Mouse (Mus musculus): ENCODE data around the gene Ddx10. TPM values are rescaled to one million over a fixed set of nuclear protein-coding genes. Genes with fewer than 3 reads are reported as not detected.
"Not testable (repeated sequence)": the region's sequence is repeated elsewhere in the genome, so short reads cannot be mapped to it uniquely, and the experiment has no call there.

The Ddx10 gene
- polyA plus RNA-seq, 1 experiment from 2014 or later, result 31.0 TPM

- no peak overlapping the region for H3K4me2 ChIP-seq (replicated peaks)
- no peak overlapping the region for H3K9ac ChIP-seq
- no peaks in the 10 kb centered on the region for H3K27me3 ChIP-seq
- no peak for ATAC-seq (ENCODE audit: insufficient number of reproducible peaks, insufficient read depth, low FRiP score, low TSS enrichment)
- H3K27ac ChIP-seq, result no peak overlapping the region
- no peaks in the 10 kb centered on the region for H3K36me3 ChIP-seq
- WGBS, result 81% methylated on average over 2 of the region's 2 CpGs
- H3K9me3 ChIP-seq, result no peaks in the 10 kb centered on the region
- H3K4me1 ChIP-seq, result no peaks in the 10 kb centered on the region
- H3K4me3 ChIP-seq, result no peak overlapping the region
Observed at GRCm38 (mm10) chr9:53143508-53143907, 104.3 kb downstream of the Ddx10 start.

DNA sequence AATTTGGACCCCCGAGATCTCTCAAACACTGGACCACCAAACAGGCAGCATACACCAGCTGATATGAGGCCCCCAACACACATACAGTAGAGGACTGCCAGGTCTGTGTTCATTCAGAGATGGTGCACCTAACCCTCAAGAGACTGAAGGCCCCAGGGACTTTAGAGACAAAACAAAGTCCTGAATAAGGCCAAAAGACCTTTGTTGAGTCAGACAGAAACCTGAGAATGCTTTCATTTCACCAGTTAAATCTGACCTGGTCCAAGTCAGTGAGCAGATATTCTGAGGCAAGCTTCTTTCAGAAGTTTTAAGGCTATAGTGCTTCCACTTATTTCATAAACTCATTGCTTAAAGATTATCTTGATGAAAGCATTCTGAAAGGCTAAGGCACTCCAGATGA lies 105.4 kb downstream of the Ddx10 start:
- H3K27me3 ChIP-seq; ATAC-seq (ENCODE audit: insufficient number of reproducible peaks, insufficient read depth, low FRiP score, low TSS enrichment); H3K36me3 ChIP-seq; H3K4me2 ChIP-seq (replicated peaks); H3K4me3 ChIP-seq; H3K4me1 ChIP-seq; H3K9ac ChIP-seq; H3K9me3 ChIP-seq; H3K27ac ChIP-seq: not testable (repeated sequence)
- WGBS, result 80% methylated on average over 1 of the region's 1 CpGs

DNA sequence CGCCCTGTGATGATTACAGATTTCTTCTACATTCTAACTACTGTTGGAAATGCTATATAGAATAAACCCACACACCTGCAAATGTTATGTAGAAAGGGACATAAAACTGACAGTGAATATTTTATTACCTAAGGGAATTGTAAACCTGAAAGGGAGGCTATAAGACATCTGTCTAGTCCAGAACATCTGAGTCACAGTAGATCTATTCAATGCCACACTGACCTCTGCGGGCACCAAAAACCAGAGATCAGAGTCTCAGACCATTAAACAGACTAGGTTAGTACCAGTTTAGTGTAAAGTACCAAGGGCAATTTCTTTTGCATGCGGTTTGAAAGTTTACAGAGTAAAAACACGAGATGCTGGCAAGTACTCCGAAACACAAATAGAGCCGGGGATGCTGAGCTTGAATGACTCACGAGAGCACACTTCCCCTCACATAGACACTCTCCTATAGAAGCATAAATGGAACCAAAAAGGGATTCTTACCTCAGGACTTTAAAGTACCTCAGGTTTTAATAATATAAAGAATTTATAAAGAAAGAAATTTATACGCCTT lies 107.2 kb downstream of the Ddx10 start:
- Histone ChIP-seq H3K4me3 (no peak overlapping the region), H3K4me1 (no peaks in the 10 kb centered on the region), H3K27ac (no peak overlapping the region), H3K9me3 (no peaks in the 10 kb centered on the region), H3K4me2 (replicated peaks) (no peak overlapping the region), H3K36me3 (no peaks in the 10 kb centered on the region), H3K9ac (no peak overlapping the region), H3K27me3 (no peaks in the 10 kb centered on the region)
- no peak for ATAC-seq (ENCODE audit: insufficient number of reproducible peaks, insufficient read depth, low FRiP score, low TSS enrichment)
- WGBS, result 89% methylated on average over 8 of the region's 8 CpGs

- Histone ChIP-seq H3K36me3 (no peaks in the 10 kb centered on the region), H3K4me3 (no peak overlapping the region), H3K27ac (no peak overlapping the region), H3K27me3 (no peaks in the 10 kb centered on the region), H3K9me3 (no peaks in the 10 kb centered on the region), H3K4me1 (no peaks in the 10 kb centered on the region), H3K4me2 (replicated peaks) (no peak overlapping the region), H3K9ac (no peak overlapping the region)
- 89% methylated on average over 1 of the region's 1 CpGs for WGBS
- ATAC-seq (ENCODE audit: insufficient number of reproducible peaks, insufficient read depth, low FRiP score, low TSS enrichment), result no peak
Observed at GRCm38 (mm10) chr9:53132826-53133225, 115.0 kb downstream of the Ddx10 start.

DNA sequence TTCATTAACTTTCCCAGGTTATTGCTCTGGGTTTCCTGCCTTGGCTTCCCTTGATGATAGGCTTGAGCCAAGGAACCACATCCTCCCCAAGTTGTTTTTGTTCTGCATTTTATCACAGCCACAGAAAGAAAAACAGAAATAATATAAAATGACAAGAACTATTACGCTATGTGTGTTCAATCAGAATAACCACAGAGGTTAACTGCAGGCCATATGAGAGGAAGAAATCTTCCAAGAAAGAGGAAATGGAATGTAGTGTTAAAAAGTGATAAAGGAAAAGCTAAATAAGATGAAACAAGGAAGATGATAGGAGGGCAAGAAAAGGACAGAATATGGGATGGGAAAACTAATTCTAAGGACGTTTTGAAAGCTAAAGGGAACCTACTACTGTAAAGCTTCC lies 117.4 kb downstream of the Ddx10 start:
- no peaks in the 10 kb centered on the region for H3K4me1 ChIP-seq
- no peak overlapping the region for H3K4me3 ChIP-seq
- H3K27ac ChIP-seq, result no peak overlapping the region
- H3K9me3 ChIP-seq, result no peaks in the 10 kb centered on the region
- no peaks in the 10 kb centered on the region for H3K27me3 ChIP-seq
- ATAC-seq (ENCODE audit: insufficient number of reproducible peaks, insufficient read depth, low FRiP score, low TSS enrichment), result no peak
- WGBS, result 76% methylated on average over 2 of the region's 2 CpGs
- H3K4me2 ChIP-seq (replicated peaks), result no peak overlapping the region
- no peak overlapping the region for H3K9ac ChIP-seq
- H3K36me3 ChIP-seq, result no peaks in the 10 kb centered on the region

GRCm38 (mm10) chr9:53101103-53101502 lies 146.8 kb downstream of the Ddx10 start:
- Histone ChIP-seq H3K9me3 (no peaks in the 10 kb centered on the region), H3K4me1 (no peaks in the 10 kb centered on the region), H3K27me3 (no peaks in the 10 kb centered on the region), H3K4me3 (no peak overlapping the region), H3K9ac (no peak overlapping the region), H3K36me3 (no peaks in the 10 kb centered on the region), H3K4me2 (replicated peaks) (no peak overlapping the region), H3K27ac (no peak overlapping the region)
- 82% methylated on average over 1 of the region's 1 CpGs for WGBS
- ATAC-seq (ENCODE audit: insufficient number of reproducible peaks, insufficient read depth, low FRiP score, low TSS enrichment), result no peak

- Histone ChIP-seq H3K36me3 (no peaks in the 10 kb centered on the region), H3K4me3 (no peak overlapping the region), H3K4me2 (replicated peaks) (no peak overlapping the region), H3K4me1 (no peaks in the 10 kb centered on the region), H3K9me3 (no peaks in the 10 kb centered on the region), H3K9ac (no peak overlapping the region), H3K27ac (no peak overlapping the region), H3K27me3 (no peaks in the 10 kb centered on the region)
- WGBS, result 83% methylated on average over 5 of the region's 5 CpGs
- no peak for ATAC-seq (ENCODE audit: insufficient number of reproducible peaks, insufficient read depth, low FRiP score, low TSS enrichment)
Observed at GRCm38 (mm10) chr9:53095319-53096165, 152.3 kb downstream of the Ddx10 start.

DNA sequence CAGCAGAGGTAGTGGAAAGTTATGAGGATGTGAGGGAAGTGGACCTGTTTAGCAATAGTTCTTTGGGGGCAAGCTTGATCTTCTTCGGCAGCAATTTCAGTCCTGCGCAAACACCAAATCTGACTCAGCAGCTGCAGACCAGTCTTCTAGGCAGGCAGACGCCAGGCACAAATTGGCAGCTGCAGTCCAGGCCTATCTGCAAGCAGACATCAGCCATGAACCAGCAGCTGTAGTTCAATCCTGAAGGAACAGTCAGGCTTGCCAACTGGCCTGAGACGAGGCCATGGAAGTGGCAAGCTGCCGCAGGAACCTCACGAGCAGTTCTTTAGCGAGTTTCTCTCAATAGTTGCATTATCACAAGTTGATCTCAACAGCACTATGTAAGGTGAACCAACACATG lies 153.3 kb downstream of the Ddx10 start:
- no peak overlapping the region for H3K9ac ChIP-seq
- no peak overlapping the region for H3K4me2 ChIP-seq (replicated peaks)
- no peak for ATAC-seq (ENCODE audit: insufficient number of reproducible peaks, insufficient read depth, low FRiP score, low TSS enrichment)
- 89% methylated on average over 7 of the region's 7 CpGs for WGBS
- no peaks in the 10 kb centered on the region for H3K36me3 ChIP-seq
- H3K27ac ChIP-seq, result no peak overlapping the region
- H3K4me3 ChIP-seq, result no peak overlapping the region
- no peaks in the 10 kb centered on the region for H3K4me1 ChIP-seq
- H3K9me3 ChIP-seq, result no peaks in the 10 kb centered on the region
- H3K27me3 ChIP-seq, result no peaks in the 10 kb centered on the region

GRCm38 (mm10) chr9:53077626-53078025 lies 170.2 kb downstream of the Ddx10 start:
- ATAC-seq (ENCODE audit: insufficient number of reproducible peaks, insufficient read depth, low FRiP score, low TSS enrichment), result no peak
- WGBS, result 68% methylated on average over 3 of the region's 3 CpGs
- no peak overlapping the region for H3K27ac ChIP-seq
- H3K27me3 ChIP-seq, result no peaks in the 10 kb centered on the region
- H3K4me2 ChIP-seq (replicated peaks), result no peak overlapping the region
- no peaks in the 10 kb centered on the region for H3K36me3 ChIP-seq
- no peaks in the 10 kb centered on the region for H3K4me1 ChIP-seq
- no peak overlapping the region for H3K4me3 ChIP-seq
- H3K9me3 ChIP-seq, result no peaks in the 10 kb centered on the region
- H3K9ac ChIP-seq, result no peak overlapping the region

DNA sequence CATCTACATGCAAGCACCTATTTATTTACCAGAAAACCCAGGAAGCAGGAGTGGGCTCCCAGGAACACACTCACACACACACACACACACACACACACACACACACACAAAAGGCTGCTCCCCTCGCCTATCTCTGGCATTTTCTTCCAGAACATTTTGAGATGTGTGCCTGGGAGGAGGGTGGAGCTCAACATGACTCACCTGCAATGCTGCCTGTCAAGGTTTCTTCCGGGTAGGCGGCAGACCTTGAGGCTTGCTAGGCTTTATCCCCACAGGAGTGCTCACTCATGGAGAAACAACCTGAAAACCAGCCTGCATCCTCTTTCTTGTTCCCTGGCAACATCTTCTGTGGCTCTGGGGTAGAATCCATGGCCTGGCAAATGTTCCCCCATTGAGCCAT lies 171.9 kb downstream of the Ddx10 start:
- no peaks in the 10 kb centered on the region for H3K9me3 ChIP-seq
- no peak overlapping the region for H3K4me3 ChIP-seq
- no peak overlapping the region for H3K4me2 ChIP-seq (replicated peaks)
- H3K27ac ChIP-seq, result no peak overlapping the region
- peaks cover 6% of the 10 kb centered on the region; the same call in 1 of the 2 replicates for H3K4me1 ChIP-seq
- no peak overlapping the region for H3K9ac ChIP-seq
- H3K36me3 ChIP-seq, result no peaks in the 10 kb centered on the region
- no peak for ATAC-seq (ENCODE audit: insufficient number of reproducible peaks, insufficient read depth, low FRiP score, low TSS enrichment)
- H3K27me3 ChIP-seq, result no peaks in the 10 kb centered on the region
- WGBS, result 77% methylated on average over 3 of the region's 3 CpGs

- peaks cover 6% of the 10 kb centered on the region; the same call in 1 of the 2 replicates for H3K4me1 ChIP-seq
- no peaks in the 10 kb centered on the region for H3K27me3 ChIP-seq
- H3K9me3 ChIP-seq, result no peaks in the 10 kb centered on the region
- H3K27ac ChIP-seq, result no peak overlapping the region
- no peaks in the 10 kb centered on the region for H3K36me3 ChIP-seq
- no peak overlapping the region for H3K4me2 ChIP-seq (replicated peaks)
- ATAC-seq (ENCODE audit: insufficient number of reproducible peaks, insufficient read depth, low FRiP score, low TSS enrichment), result no peak
- no peak overlapping the region for H3K9ac ChIP-seq
- WGBS, result 82% methylated on average over 3 of the region's 3 CpGs
- no peak overlapping the region for H3K4me3 ChIP-seq
Observed at GRCm38 (mm10) chr9:53074443-53074842, 173.4 kb downstream of the Ddx10 start.

DNA sequence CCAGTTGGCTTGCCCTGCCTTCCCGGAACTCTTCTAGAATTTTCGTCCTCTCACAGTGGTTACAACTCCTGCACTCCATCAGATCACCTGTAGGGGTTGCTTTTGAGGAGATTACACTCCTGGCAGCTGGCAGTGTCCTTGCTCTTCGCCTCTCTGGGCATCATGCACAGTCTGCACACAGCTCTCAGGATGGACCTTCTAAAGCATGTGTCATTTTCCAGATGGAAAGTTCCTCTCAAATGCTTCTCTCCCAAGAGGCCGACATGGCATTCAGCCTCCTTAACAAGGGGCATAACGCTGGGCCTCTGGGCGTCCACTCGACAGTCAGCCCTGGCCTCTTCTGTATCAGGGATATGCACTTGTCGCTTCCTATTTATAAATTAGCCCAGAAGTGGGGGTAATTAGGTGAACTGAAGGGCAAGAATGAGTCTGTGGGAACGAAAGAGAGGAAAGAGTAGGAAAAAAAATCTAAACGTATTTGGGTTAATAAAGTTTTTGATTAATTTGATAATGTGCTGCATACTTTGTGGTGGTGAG lies 174.2 kb downstream of the Ddx10 start:
- H3K4me2 ChIP-seq (replicated peaks), result no peak overlapping the region
- H3K27me3 ChIP-seq, result no peaks in the 10 kb centered on the region
- no peak overlapping the region for H3K9ac ChIP-seq
- ATAC-seq (ENCODE audit: insufficient number of reproducible peaks, insufficient read depth, low FRiP score, low TSS enrichment), result no peak
- H3K4me3 ChIP-seq, result no peak overlapping the region
- no peaks in the 10 kb centered on the region for H3K9me3 ChIP-seq
- WGBS, result 82% methylated on average over 10 of the region's 10 CpGs
- H3K36me3 ChIP-seq, result no peaks in the 10 kb centered on the region
- peaks cover 6% of the 10 kb centered on the region; the same call in 1 of the 2 replicates for H3K4me1 ChIP-seq
- H3K27ac ChIP-seq, result no peak overlapping the region
